Mouse (Mus musculus) E14TG2a.4 (cell line): Measurements from ENCODE around the gene Gm21885.

Source experiments
- CTCF ChIP-seq: conservative IDR thresholded peaks from 2 replicates; pipeline ENCODE4 v1.5.1; 2014; ENCODE audit warnings: low read length
- POU5F1 ChIP-seq: IDR thresholded peaks from 2 replicates; pipeline ENCODE4 v1.6.1; 2014; ENCODE audit warnings: low read length, borderline replicate concordance

GRCm38 (mm10) chr11:94238786-94239185 is 42.9 kb upstream of the Gm21885 start:
- TF ChIP-seq CTCF (no peak), POU5F1 (no peak)
